In the genomic region with DNA sequence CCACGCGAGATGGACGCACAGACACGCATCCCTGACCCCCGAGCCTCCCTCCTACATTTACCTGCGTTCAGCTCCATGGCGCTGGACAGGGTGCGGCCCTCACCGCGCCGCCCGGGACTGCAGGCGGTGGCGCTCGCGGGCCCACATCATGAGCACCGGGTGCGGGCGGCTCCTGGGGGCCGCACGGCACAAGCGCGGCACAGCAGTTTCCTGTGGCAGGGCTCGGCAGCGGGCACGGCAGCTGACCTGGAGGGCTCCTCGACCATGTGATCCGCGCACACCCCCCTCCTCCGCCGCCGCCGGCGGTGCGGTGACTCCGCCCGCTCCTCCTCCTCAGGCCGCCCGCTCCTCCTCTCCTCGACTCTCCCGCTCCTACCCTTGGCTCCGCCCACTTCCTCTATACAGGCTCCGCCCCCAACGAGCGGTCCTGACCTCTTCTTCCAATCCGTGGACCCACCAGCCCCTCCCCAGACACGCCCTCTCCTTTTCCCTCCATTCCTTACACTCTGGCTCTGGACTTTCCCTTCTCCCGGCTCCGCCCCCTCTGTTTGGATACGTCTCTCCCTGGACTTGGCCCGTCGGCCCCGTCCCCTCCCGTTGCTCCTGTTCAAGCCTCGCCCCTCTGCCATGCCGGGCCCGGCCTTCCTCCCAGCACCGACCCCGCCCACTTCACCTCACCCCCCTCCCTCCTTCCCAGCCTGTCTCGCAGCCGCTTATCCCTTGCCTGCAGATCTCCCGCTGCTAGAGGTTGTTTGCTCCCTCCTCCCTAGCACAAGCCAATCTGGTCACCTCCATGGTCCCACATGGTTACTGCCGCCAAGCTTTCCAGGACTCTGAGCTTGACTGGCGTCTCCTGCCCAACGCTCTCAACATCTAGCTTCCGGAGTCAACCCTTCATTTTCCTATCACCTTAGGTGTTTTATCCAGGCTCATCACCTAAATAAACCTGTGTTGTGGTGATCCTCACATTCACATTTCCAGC, we compare ENCODE assay signal across 8 mouse cellular contexts. TPM values are rescaled to one million over a fixed set of nuclear protein-coding genes. Genes with fewer than 3 reads are reported as not detected.
DNase-seq lines count a peak whose midpoint lies in the region; ATAC-seq and TF ChIP-seq lines count a peak whose summit lies in the region.

A gene (minus strand): TSS at position 378 of the 982 bp plus-strand sequence.

- no peaks in the 10 kb centered on the region for H3K36me3 ChIP-seq in C2C12 (ENCODE audit: control insufficient read depth, insufficient read depth)
- no peaks in the 10 kb centered on the region for H3K36me3 ChIP-seq in erythroblast, embryonic 14.5 days (ENCODE audit: control insufficient read depth)
- no peaks in the 10 kb centered on the region for H3K36me3 ChIP-seq in heart, embryonic 11.5 days (ENCODE audit: control insufficient read depth, insufficient read depth, low read length)
- H3K36me3 ChIP-seq in kidney, embryonic 16.5 days (ENCODE audit: insufficient read depth, low read length), result no peaks in the 10 kb centered on the region
- H3K36me3 ChIP-seq in liver, adult 2 months (ENCODE audit: control insufficient read depth, insufficient read depth, low read length), result no peaks in the 10 kb centered on the region
- no peaks in the 10 kb centered on the region for H3K36me3 ChIP-seq in myocyte (ENCODE audit: control insufficient read depth, insufficient read depth)
- no peaks in the 10 kb centered on the region for H3K36me3 ChIP-seq in splenic B cell, adult 2 months (ENCODE audit: control insufficient read depth, insufficient read depth, low read length, poor library complexity, severe bottlenecking)

- H3K79me2 ChIP-seq in C2C12 (ENCODE audit: control insufficient read depth, insufficient read depth), result peaks cover 41% of the 10 kb centered on the region
- peaks cover 14% of the 10 kb centered on the region; the same call in 1 of the 2 replicates for H3K79me2 ChIP-seq in liver, adult 2 months (ENCODE audit: control insufficient read depth, insufficient read depth, low read length)
- H3K79me2 ChIP-seq in myocyte (ENCODE audit: control insufficient read depth, insufficient read depth), result peaks cover 38% of the 10 kb centered on the region

- no peaks in the 10 kb centered on the region for H3K9me3 ChIP-seq in erythroblast, embryonic 14.5 days (ENCODE audit: control insufficient read depth, low read length)
- H3K9me3 ChIP-seq in heart, embryonic 11.5 days (replicated peaks; ENCODE audit: control insufficient read depth, low read length), result no peaks in the 10 kb centered on the region
- no peaks in the 10 kb centered on the region for H3K9me3 ChIP-seq in kidney, embryonic 16.5 days (ENCODE audit: low read length)

- ATAC-seq in heart, embryonic 11.5 days (replicated peaks; ENCODE audit: insufficient number of reproducible peaks, low FRiP score, low TSS enrichment), result peak; percentile 90
- ATAC-seq in kidney, embryonic 16.5 days (ENCODE audit: low FRiP score, low TSS enrichment), result peak; percentile 97

- no peaks in the 10 kb centered on the region for H3K27me3 ChIP-seq in C2C12 (ENCODE audit: control insufficient read depth, insufficient read depth, insufficient read length)
- no peaks in the 10 kb centered on the region for H3K27me3 ChIP-seq in erythroblast, embryonic 14.5 days (ENCODE audit: control insufficient read depth)
- no peaks in the 10 kb centered on the region for H3K27me3 ChIP-seq in heart, embryonic 11.5 days (ENCODE audit: control insufficient read depth, insufficient read depth, low read length)
- H3K27me3 ChIP-seq in kidney, embryonic 16.5 days (ENCODE audit: insufficient read depth, low read length), result no peaks in the 10 kb centered on the region
- no peaks in the 10 kb centered on the region for H3K27me3 ChIP-seq in liver, adult 2 months (ENCODE audit: control insufficient read depth, insufficient read depth, low read length)
- no peaks in the 10 kb centered on the region for H3K27me3 ChIP-seq in myocyte (ENCODE audit: control insufficient read depth, insufficient read depth, insufficient read length)
- H3K27me3 ChIP-seq in splenic B cell, adult 2 months (ENCODE audit: control insufficient read depth, insufficient read depth, low read length, poor library complexity, severe bottlenecking), result no peaks in the 10 kb centered on the region

- peak; percentile 98 for DNase-seq in brain, embryonic 14.5 days (ENCODE audit: low read depth)
- DNase-seq in liver, adult 2 months (ENCODE audit: extremely low read depth, low read depth, low spot score), result peak; percentile 99
- DNase-seq in splenic B cell, adult 2 months (ENCODE audit: low read depth, low spot score), result peak; percentile 97

- peak within 1 kb of the TSS; percentile 81 for H3K4me2 ChIP-seq in heart, embryonic 11.5 days
- peak within 1 kb of the TSS; percentile 78 for H3K4me2 ChIP-seq in kidney, embryonic 16.5 days (replicated peaks; ENCODE audit: low read depth, low read length)
- peak within 1 kb of the TSS; percentile 97 for H3K4me2 ChIP-seq in myocyte (ENCODE audit: low read depth)

- peaks cover 21% of the 10 kb centered on the region for H3K4me1 ChIP-seq in erythroblast, embryonic 14.5 days (ENCODE audit: control insufficient read depth)
- H3K4me1 ChIP-seq in heart, embryonic 11.5 days (ENCODE audit: control insufficient read depth, insufficient read depth, low read length), result no peaks in the 10 kb centered on the region
- H3K4me1 ChIP-seq in kidney, embryonic 16.5 days (ENCODE audit: insufficient read depth, low read length), result 0 out of 2 replicates have a peak, but pooled peaks cover 3% of the 10 kb centered on the region
- peaks cover 15% of the 10 kb centered on the region for H3K4me1 ChIP-seq in liver, adult 2 months (ENCODE audit: control insufficient read depth, insufficient read depth, low read length)

- H3K4me3 ChIP-seq in C2C12 (ENCODE audit: insufficient read depth, poor library complexity, severe bottlenecking), result peak within 1 kb of the TSS; percentile 84
- H3K4me3 ChIP-seq in erythroblast, embryonic 14.5 days (replicated peaks), result peak within 1 kb of the TSS; percentile 76
- H3K4me3 ChIP-seq in heart, embryonic 11.5 days (ENCODE audit: low read depth, low read length), result peak within 1 kb of the TSS; percentile 88
- H3K4me3 ChIP-seq in kidney, embryonic 16.5 days (ENCODE audit: low read length), result peak within 1 kb of the TSS; percentile 84
- peak within 1 kb of the TSS; percentile 88 for H3K4me3 ChIP-seq in liver, adult 2 months (ENCODE audit: insufficient read depth, low read depth, low read length)
- H3K4me3 ChIP-seq in myocyte, result peak within 1 kb of the TSS; percentile 71

- peak within 1 kb of the TSS; percentile 94 for H3K27ac ChIP-seq in heart, embryonic 11.5 days (ENCODE audit: low read depth, low read length)
- H3K27ac ChIP-seq in kidney, embryonic 16.5 days (ENCODE audit: low read length), result peak within 1 kb of the TSS; percentile 91
- H3K27ac ChIP-seq in liver, adult 2 months (replicated peaks; ENCODE audit: insufficient read depth, low read depth, low read length), result peak within 1 kb of the TSS; percentile 100

- peaks cover 32% of the 10 kb centered on the region for H3K79me3 ChIP-seq in C2C12 (ENCODE audit: low read depth)

- peak within 1 kb of the TSS; percentile 85 for H3ac ChIP-seq in C2C12 (ENCODE audit: control insufficient read depth, insufficient read length, low read depth)
- peak within 1 kb of the TSS; percentile 79 for H3ac ChIP-seq in myocyte (ENCODE audit: control insufficient read depth, insufficient read length)

- peak within 1 kb of the TSS; percentile 78 for H3K9ac ChIP-seq in heart, embryonic 11.5 days (ENCODE audit: low read depth, low read length)
- H3K9ac ChIP-seq in kidney, embryonic 16.5 days (replicated peaks; ENCODE audit: low read length), result peak within 1 kb of the TSS; percentile 78
- H3K9ac ChIP-seq in liver, adult 2 months (ENCODE audit: low read depth, low read length), result peak within 1 kb of the TSS; percentile 99

- TF ChIP-seq CTCF in C2C12 (IDR thresholded peaks at IDR 0.05; ENCODE audit: control insufficient read depth, insufficient read depth, insufficient read length), result no peak
- no peak for TF ChIP-seq CTCF in brain, embryonic 14.5 days (IDR thresholded peaks at IDR 0.05; ENCODE audit: borderline replicate concordance, extremely low read depth, insufficient read depth, insufficient read length)
- no peak for TF ChIP-seq CTCF in liver, adult 2 months (IDR thresholded peaks at IDR 0.05; ENCODE audit: low read depth, low read length)

- TF ChIP-seq POLR2A in brain, embryonic 14.5 days (IDR thresholded peaks at IDR 0.05; ENCODE audit: borderline replicate concordance, extremely low read depth, insufficient read depth, insufficient read length, poor library complexity, severe bottlenecking), result no peak
- peak; percentile 85 for TF ChIP-seq POLR2A in liver, adult 2 months (IDR thresholded peaks at IDR 0.05; ENCODE audit: extremely low read depth, insufficient read depth, low read length)
- TF ChIP-seq POLR2A in myocyte (IDR thresholded peaks at IDR 0.05; ENCODE audit: insufficient read length, low read depth), result peak; percentile 79

- WGBS in heart, embryonic 11.5 days (ENCODE audit: insufficient replicate concordance), result 1% methylated on average over 54 of the region's 66 CpGs
- WGBS in kidney, embryonic 16.5 days, result under 1% methylated on average over 55 of the region's 66 CpGs
- WGBS in liver, adult 2 months, result 1% methylated on average over 63 of the region's 66 CpGs

TF ChIP-seq in C2C12, 6 proteins besides CTCF, POLR2A, EP300 and RAD21:
- TF ChIP-seq MAX (IDR thresholded peaks at IDR 0.05), result no peak
- TF ChIP-seq USF1 (IDR thresholded peaks at IDR 0.05; ENCODE audit: low read depth), result no peak
- no peak for TF ChIP-seq FOSL1 (IDR thresholded peaks at IDR 0.05; ENCODE audit: insufficient read depth, low read length, poor library complexity, severe bottlenecking)
- TF ChIP-seq MYOD1 (IDR thresholded peaks at IDR 0.05; ENCODE audit: control insufficient read depth, insufficient read length, low read depth), result no peak
TF ChIP-seq in C2C12: peak in this region for 0.

TF ChIP-seq in myocyte, 11 proteins besides CTCF, POLR2A, EP300 and RAD21 (continues in another document):
- peak in 1 of 3 experiments; percentile 65 for TF ChIP-seq MYOG (IDR thresholded peaks at IDR 0.05; ENCODE audit: control insufficient read depth in 1 of 3, insufficient read depth in 1 of 3, insufficient read length in 2 of 3, low read depth in 2 of 3)
- TF ChIP-seq TCF3 (IDR thresholded peaks at IDR 0.05; ENCODE audit: insufficient read length, low read depth), result no peak
- peak in 2 of 3 experiments; percentile 34 to 47 for TF ChIP-seq MYOD1 (IDR thresholded peaks at IDR 0.05; ENCODE audit: control insufficient read depth in 1 of 3, insufficient read length in 2 of 3, low read depth in 2 of 3)
- no peak for TF ChIP-seq CEBPB (IDR thresholded peaks at IDR 0.05; ENCODE audit: insufficient read depth, poor library complexity, severe bottlenecking)

RNA-seq across cellular contexts. Expression of the gene that starts here (rescaled TPM):
- 5.6 TPM for polyA plus RNA-seq in C2C12 (2012; fragmentation: generic; extraction: Trizol)
- 3.3 and 5.0 TPM in 2 replicates for polyA plus RNA-seq in brain, embryonic 14.5 days (2012; rRNA removed)
- not detected in 2 replicates for polyA plus RNA-seq in erythroblast, embryonic 14.5 days (2012)
- polyA plus RNA-seq in heart, embryonic 11.5 days (2014; fragmentation: Nextera tagmentation; extraction: Ambion mirVana), result 10.5 and 12.5 TPM in 2 replicates
- 10.3 and 10.5 TPM in 2 replicates for polyA plus RNA-seq in kidney, embryonic 16.5 days (2015; fragmentation: Nextera tagmentation; extraction: Ambion mirVana)
- total RNA-seq in liver, adult 2 months (2014; rRNA removed), result 94.3 and 101 TPM in 2 replicates
- 6.9 and 8.3 TPM in 2 replicates for polyA plus RNA-seq in liver, adult 2 months (2012; rRNA removed)
- 7.8 TPM for polyA plus RNA-seq in myocyte (2012; fragmentation: generic; extraction: Trizol)

Comparison
In these comparisons a context has a peak if more than half of its experiments do, and no peak if none do; other contexts are left out.
1. Peak in every context shown above with its lines: DNase-seq, ATAC-seq, H3K4me3 ChIP-seq and H3K27ac ChIP-seq.